Mouse (Mus musculus): Measurements from ENCODE around the gene Zfp93. TPM values are rescaled to one million over a fixed set of nuclear protein-coding genes. Genes with fewer than 3 reads are reported as not detected.
"Not testable (repeated sequence)": the region's sequence is repeated elsewhere in the genome, so short reads cannot be mapped to it uniquely, and the experiment has no call there.

Gene Zfp93
- polyA plus RNA-seq, 2 experiments = 6.2 to 8.2 TPM

- Histone ChIP-seq H3K4me1 (ENCODE audit: control insufficient read depth, insufficient read depth, low read length) (peaks cover 4% of the 10 kb centered on the region), H3K9ac (ENCODE audit: low read depth, low read length, severe bottlenecking) (no peak overlapping the region), H3K27me3 (ENCODE audit: control insufficient read depth, insufficient read depth, low read length) (no peaks in the 10 kb centered on the region), H3K4me3 (replicated peaks; ENCODE audit: low read length) (no peak overlapping the region; the same call in 1 of the 2 replicates), H3K36me3 (ENCODE audit: control insufficient read depth, insufficient read depth, low read length) (peaks cover 19% of the 10 kb centered on the region), H3K27ac (replicated peaks; ENCODE audit: low read depth, low read length) (no peak overlapping the region), H3K4me2 (replicated peaks; ENCODE audit: low read depth, low read length, severe bottlenecking) (no peak overlapping the region), H3K9me3 (ENCODE audit: control insufficient read depth, low read length) (no peaks in the 10 kb centered on the region)
- no peak for ATAC-seq (ENCODE audit: low FRiP score, low read depth)
- no peak for TF ChIP-seq POLR2A (IDR thresholded peaks at IDR 0.05; ENCODE audit: borderline replicate concordance, extremely low read depth, insufficient read depth, insufficient read length)
- WGBS = 95% methylated on average over 6 of the region's 6 CpGs
- DNase-seq (ENCODE audit: low spot score) = no peak
Measured at GRCm38 (mm10) chr7:24271191-24271590, 971 bp downstream of the Zfp93 start.

GRCm38 (mm10) chr7:24274456-24274855, 4.2 kb downstream of the Zfp93 start:
- Histone ChIP-seq H3K4me1 (ENCODE audit: control insufficient read depth, insufficient read depth, low read length) (peaks cover 4% of the 10 kb centered on the region), H3K27ac (replicated peaks; ENCODE audit: low read depth, low read length) (no peak overlapping the region), H3K4me3 (replicated peaks; ENCODE audit: low read length) (no peak overlapping the region), H3K36me3 (ENCODE audit: control insufficient read depth, insufficient read depth, low read length) (peaks cover 19% of the 10 kb centered on the region), H3K27me3 (ENCODE audit: control insufficient read depth, insufficient read depth, low read length) (no peaks in the 10 kb centered on the region), H3K9ac (ENCODE audit: low read depth, low read length, severe bottlenecking) (no peak overlapping the region), H3K4me2 (replicated peaks; ENCODE audit: low read depth, low read length, severe bottlenecking) (no peak overlapping the region), H3K9me3 (ENCODE audit: control insufficient read depth, low read length) (no peaks in the 10 kb centered on the region)
- no peak for DNase-seq (ENCODE audit: low spot score)
- no peak for ATAC-seq (ENCODE audit: low FRiP score, low read depth)
- no peak for TF ChIP-seq POLR2A (IDR thresholded peaks at IDR 0.05; ENCODE audit: borderline replicate concordance, extremely low read depth, insufficient read depth, insufficient read length)
- WGBS = 93% methylated on average over 4 of the region's 4 CpGs

GRCm38 (mm10) chr7:24278771-24279170, 8.6 kb downstream of the Zfp93 start:
- WGBS = 85% methylated on average over 3 of the region's 3 CpGs
- not testable (repeated sequence) for H3K27me3 ChIP-seq (ENCODE audit: control insufficient read depth, insufficient read depth, low read length); H3K9ac ChIP-seq (ENCODE audit: low read depth, low read length, severe bottlenecking); DNase-seq (ENCODE audit: low spot score); H3K4me3 ChIP-seq (replicated peaks; ENCODE audit: low read length); H3K4me2 ChIP-seq (replicated peaks; ENCODE audit: low read depth, low read length, severe bottlenecking); ATAC-seq (ENCODE audit: low FRiP score, low read depth); H3K4me1 ChIP-seq (ENCODE audit: control insufficient read depth, insufficient read depth, low read length); H3K9me3 ChIP-seq (ENCODE audit: control insufficient read depth, low read length); H3K27ac ChIP-seq (replicated peaks; ENCODE audit: low read depth, low read length)
- peaks cover 14% of the 10 kb centered on the region for H3K36me3 ChIP-seq (ENCODE audit: control insufficient read depth, insufficient read depth, low read length)

- Histone ChIP-seq H3K9me3 (ENCODE audit: control insufficient read depth, low read length) (no peaks in the 10 kb centered on the region), H3K4me2 (replicated peaks; ENCODE audit: low read depth, low read length, severe bottlenecking) (no peak overlapping the region), H3K36me3 (ENCODE audit: control insufficient read depth, insufficient read depth, low read length) (peaks cover under 1% of the 10 kb centered on the region; the same call in 1 of the 2 replicates), H3K4me1 (ENCODE audit: control insufficient read depth, insufficient read depth, low read length) (no peaks in the 10 kb centered on the region), H3K27me3 (ENCODE audit: control insufficient read depth, insufficient read depth, low read length) (no peaks in the 10 kb centered on the region), H3K27ac (replicated peaks; ENCODE audit: low read depth, low read length) (no peak overlapping the region), H3K9ac (ENCODE audit: low read depth, low read length, severe bottlenecking) (no peak overlapping the region), H3K4me3 (replicated peaks; ENCODE audit: low read length) (no peak overlapping the region)
- DNase-seq (ENCODE audit: low spot score) = no peak
- WGBS = 51% methylated on average over 10 of the region's 10 CpGs
- ATAC-seq (ENCODE audit: low FRiP score, low read depth) = no peak
- no peak for TF ChIP-seq POLR2A (IDR thresholded peaks at IDR 0.05; ENCODE audit: borderline replicate concordance, extremely low read depth, insufficient read depth, insufficient read length)
Measured at GRCm38 (mm10) chr7:24280031-24280857, 10.0 kb downstream of the Zfp93 start.

- no peak overlapping the region for H3K9ac ChIP-seq (ENCODE audit: low read depth, low read length, severe bottlenecking)
- no peak for DNase-seq (ENCODE audit: low spot score)
- H3K36me3 ChIP-seq (ENCODE audit: control insufficient read depth, insufficient read depth, low read length) = no peaks in the 10 kb centered on the region
- no peak for TF ChIP-seq POLR2A (IDR thresholded peaks at IDR 0.05; ENCODE audit: borderline replicate concordance, extremely low read depth, insufficient read depth, insufficient read length)
- no peak for ATAC-seq (ENCODE audit: low FRiP score, low read depth)
- WGBS = 45% methylated on average over 4 of the region's 4 CpGs
- H3K9me3 ChIP-seq (ENCODE audit: control insufficient read depth, low read length) = no peaks in the 10 kb centered on the region
- H3K4me3 ChIP-seq (replicated peaks; ENCODE audit: low read length) = no peak overlapping the region
- no peaks in the 10 kb centered on the region for H3K4me1 ChIP-seq (ENCODE audit: control insufficient read depth, insufficient read depth, low read length)
- no peak overlapping the region for H3K4me2 ChIP-seq (replicated peaks; ENCODE audit: low read depth, low read length, severe bottlenecking)
- no peak overlapping the region for H3K27ac ChIP-seq (replicated peaks; ENCODE audit: low read depth, low read length)
- H3K27me3 ChIP-seq (ENCODE audit: control insufficient read depth, insufficient read depth, low read length) = no peaks in the 10 kb centered on the region
Measured at GRCm38 (mm10) chr7:24280858-24281145, 10.6 kb downstream of the Zfp93 start.

Measured in limb, embryonic 14.5 days (tissue).